Mouse (Mus musculus): Measurements from ENCODE around the gene Duxbl3. TPM values are rescaled to one million over a fixed set of nuclear protein-coding genes. Genes with fewer than 3 reads are reported as not detected.
A peak's percentile ranks its signal among the peaks of the same experiment; 100 is the strongest.
"Not testable (repeated sequence)": the region's sequence is repeated elsewhere in the genome, so short reads cannot be mapped to it uniquely, and the experiment has no call there.

Duxbl3 gene
- 0.80 and 0.88 TPM in 2 replicates for polyA plus RNA-seq (2015; fragmentation: Nextera tagmentation; extraction: Ambion mirVana)

- H3K27me3 ChIP-seq (replicated peaks); H3K9me3 ChIP-seq; H3K4me1 ChIP-seq; H3K9ac ChIP-seq; H3K27ac ChIP-seq (replicated peaks); H3K36me3 ChIP-seq; H3K4me3 ChIP-seq; H3K4me2 ChIP-seq: not testable (repeated sequence)
- no CpG with 5 or more reads among the region's 25 CpGs for WGBS
- 0 out of 2 replicates have a peak, but pooled peaks have one; percentile 19 for ATAC-seq (ENCODE audit: extremely low read depth, insufficient number of reproducible peaks, low FRiP score, low TSS enrichment)
These were observed at the start of gene Duxbl3 for GRCm38 (mm10) chr14:26257756-26258617. Gene Duxbl3, plus strand, starts transcription at chr14:26257962.

DNA sequence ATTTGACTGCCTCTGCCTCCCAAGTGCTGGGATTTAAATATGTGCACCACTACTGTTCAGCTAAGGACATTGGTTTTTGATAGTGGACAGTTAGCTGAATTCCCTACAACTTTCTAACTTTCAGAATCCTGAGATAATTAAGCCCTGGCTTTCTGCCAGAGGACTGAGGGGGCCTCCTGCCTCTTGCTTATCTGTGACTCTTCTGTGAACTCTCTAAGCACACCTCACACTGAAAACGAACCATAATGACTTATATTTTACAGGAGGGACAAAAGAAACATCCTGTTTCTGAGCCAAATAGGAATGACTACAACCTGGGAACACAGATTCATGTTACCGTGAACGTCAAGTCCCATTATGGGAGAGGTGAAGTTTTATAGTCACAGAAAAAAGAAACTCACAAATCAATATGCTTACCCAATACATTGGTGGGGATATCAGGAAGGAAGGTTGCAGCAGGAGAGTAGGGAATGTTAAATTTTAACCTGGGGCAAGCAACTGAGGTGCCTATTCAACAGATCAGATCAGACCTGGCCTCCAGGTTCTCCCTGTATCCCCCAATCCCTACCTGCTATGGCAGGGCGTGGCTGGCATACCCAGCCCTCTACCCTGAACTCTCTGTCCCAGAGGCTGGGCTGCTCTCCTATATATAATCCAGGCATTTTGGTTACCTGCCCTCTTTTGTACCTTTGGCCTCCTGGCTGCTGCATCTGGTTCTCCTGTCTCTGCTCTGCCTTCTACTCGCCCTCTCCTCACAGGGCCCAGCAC is 41.3 kb upstream of the Duxbl3 start:
- H3K4me2 ChIP-seq; H3K27ac ChIP-seq (replicated peaks); H3K9me3 ChIP-seq; H3K4me3 ChIP-seq; H3K36me3 ChIP-seq; H3K4me1 ChIP-seq; ATAC-seq (ENCODE audit: extremely low read depth, insufficient number of reproducible peaks, low FRiP score, low TSS enrichment); H3K9ac ChIP-seq; H3K27me3 ChIP-seq (replicated peaks): not testable (repeated sequence)
- no CpG with 5 or more reads among the region's 5 CpGs for WGBS

DNA sequence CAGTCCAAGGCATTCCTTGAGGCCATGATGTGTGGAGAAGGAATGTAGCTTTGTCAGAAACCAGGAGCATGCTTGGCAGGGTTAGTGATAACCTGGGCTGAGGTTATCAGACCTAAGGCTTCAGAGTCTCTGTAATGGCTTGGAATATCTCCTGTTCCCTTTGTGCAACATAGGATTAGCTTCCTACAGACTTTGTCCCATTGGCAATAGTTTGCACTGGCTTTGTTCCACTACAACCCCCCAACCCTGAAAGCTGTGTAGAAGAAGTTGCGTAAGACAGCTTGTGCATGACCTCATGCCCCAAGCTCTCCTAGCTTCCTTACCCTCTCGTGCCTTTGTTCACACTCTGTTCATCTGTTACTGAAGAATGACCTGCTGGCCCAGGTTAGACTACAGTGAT is 20.6 kb upstream of the Duxbl3 start:
- H3K27me3 ChIP-seq (replicated peaks); H3K4me3 ChIP-seq; ATAC-seq (ENCODE audit: extremely low read depth, insufficient number of reproducible peaks, low FRiP score, low TSS enrichment); H3K4me2 ChIP-seq; H3K9ac ChIP-seq; H3K36me3 ChIP-seq; H3K4me1 ChIP-seq; H3K9me3 ChIP-seq; H3K27ac ChIP-seq (replicated peaks): not testable (repeated sequence)
- no CpG with 5 or more reads among the region's 2 CpGs for WGBS

DNA sequence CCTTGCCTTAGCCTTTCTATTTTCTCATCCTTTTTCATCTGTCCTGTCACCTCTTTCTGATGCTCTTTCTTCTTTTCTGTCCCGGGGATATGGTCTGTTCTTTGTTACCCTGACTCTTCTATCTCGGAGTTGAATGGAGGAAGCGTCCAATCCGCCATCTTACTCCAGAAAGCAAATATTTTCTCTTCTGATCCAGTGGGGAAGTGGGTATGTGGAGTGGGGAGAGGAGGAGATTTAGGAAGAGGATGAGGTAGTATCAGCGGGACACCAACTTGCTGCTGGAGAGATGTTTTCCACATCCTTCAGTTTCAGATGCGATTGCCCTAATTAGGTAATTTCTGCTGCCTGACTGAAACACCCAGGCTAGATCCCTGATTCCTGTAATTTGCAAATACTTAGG is 967 bp downstream of the Duxbl3 start:
- not testable (repeated sequence) for H3K27me3 ChIP-seq (replicated peaks); H3K4me3 ChIP-seq; ATAC-seq (ENCODE audit: extremely low read depth, insufficient number of reproducible peaks, low FRiP score, low TSS enrichment); H3K36me3 ChIP-seq; H3K9ac ChIP-seq; H3K27ac ChIP-seq (replicated peaks); H3K9me3 ChIP-seq; H3K4me1 ChIP-seq; H3K4me2 ChIP-seq
- WGBS: no CpG with 5 or more reads among the region's 6 CpGs

DNA sequence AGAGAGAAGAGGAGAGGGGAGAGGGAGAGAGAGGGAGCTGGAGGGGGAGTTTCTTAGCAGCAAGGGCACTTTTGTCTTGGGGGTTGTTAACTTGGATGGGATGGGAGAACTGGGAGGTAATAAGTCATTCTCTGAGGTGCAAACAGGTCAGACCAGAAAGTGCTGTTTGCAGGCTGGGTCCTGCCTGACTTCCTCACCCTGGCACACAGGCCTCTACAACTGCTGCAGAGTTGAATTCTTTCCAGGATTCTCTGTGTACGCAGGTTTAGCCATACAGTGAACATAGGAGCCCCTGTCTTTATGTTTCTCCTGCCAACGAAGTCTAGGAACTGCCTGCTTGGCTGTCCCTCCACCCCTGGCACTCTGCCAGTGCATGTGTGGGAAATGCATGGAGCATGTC is 29.0 kb downstream of the Duxbl3 start:
- not testable (repeated sequence) for H3K4me1 ChIP-seq; H3K36me3 ChIP-seq; H3K4me3 ChIP-seq; H3K9me3 ChIP-seq; H3K27ac ChIP-seq (replicated peaks); H3K4me2 ChIP-seq; ATAC-seq (ENCODE audit: extremely low read depth, insufficient number of reproducible peaks, low FRiP score, low TSS enrichment); H3K27me3 ChIP-seq (replicated peaks); H3K9ac ChIP-seq
- no CpG with 5 or more reads among the region's 2 CpGs for WGBS

DNA sequence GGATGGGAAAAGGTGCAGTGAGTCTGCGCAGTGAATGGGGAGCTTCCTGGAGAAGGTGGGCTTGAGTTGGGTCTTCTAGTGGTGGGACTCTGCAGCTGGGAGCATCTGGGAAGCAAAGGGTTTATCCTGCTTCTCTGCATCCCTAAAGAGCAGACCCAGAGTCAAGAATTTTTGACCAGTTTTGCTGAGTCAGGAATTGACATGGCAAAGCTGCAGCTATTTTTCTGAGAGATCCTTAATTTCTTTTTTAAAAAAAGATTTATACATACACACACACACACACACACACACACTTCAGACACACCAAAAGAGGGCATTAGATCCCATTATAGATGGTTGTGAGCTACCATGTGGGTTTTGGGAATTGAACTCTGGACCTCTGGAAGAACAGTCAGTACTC is 36.1 kb downstream of the Duxbl3 start:
- ATAC-seq (ENCODE audit: extremely low read depth, insufficient number of reproducible peaks, low FRiP score, low TSS enrichment): no peak

DNA sequence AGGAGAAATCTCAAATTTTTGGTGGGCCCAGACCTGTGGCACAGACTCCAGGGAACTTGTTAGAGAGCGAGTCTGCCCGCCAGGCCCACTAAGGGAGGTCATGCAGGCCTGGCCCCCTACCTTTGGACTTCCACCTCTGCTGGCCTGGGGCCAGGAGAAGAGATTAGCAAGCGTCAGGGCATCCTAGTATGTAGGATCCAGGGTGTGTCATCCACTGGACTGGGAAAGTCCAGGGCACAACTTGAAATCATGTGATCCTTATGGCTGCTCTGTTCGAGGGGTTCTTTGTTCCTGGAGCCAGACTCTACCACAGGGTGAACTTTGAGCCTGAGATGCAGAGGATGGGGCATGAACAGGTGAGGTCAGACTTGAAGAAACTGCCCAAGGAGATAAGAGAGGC is 39.3 kb downstream of the Duxbl3 start:
- Histone ChIP-seq H3K9ac (no peak overlapping the region), H3K4me2 (no peak overlapping the region), H3K36me3 (no peaks in the 10 kb centered on the region), H3K4me3 (no peak overlapping the region), H3K27ac (replicated peaks) (no peak overlapping the region), H3K9me3 (no peaks in the 10 kb centered on the region), H3K27me3 (replicated peaks) (peaks cover 5% of the 10 kb centered on the region; the same call in 1 of the 2 replicates), H3K4me1 (no peaks in the 10 kb centered on the region)
- 54% methylated on average over 4 of the region's 4 CpGs for WGBS
- ATAC-seq (ENCODE audit: extremely low read depth, insufficient number of reproducible peaks, low FRiP score, low TSS enrichment): no peak

More for the DNA sequence above, 36.1 kb downstream of the Duxbl3 start:
- Histone ChIP-seq H3K9ac (no peak overlapping the region), H3K36me3 (no peaks in the 10 kb centered on the region), H3K27ac (replicated peaks) (no peak overlapping the region), H3K4me2 (no peak overlapping the region), H3K27me3 (replicated peaks) (no peaks in the 10 kb centered on the region), H3K4me1 (no peaks in the 10 kb centered on the region), H3K4me3 (no peak overlapping the region), H3K9me3 (no peaks in the 10 kb centered on the region)
- WGBS: 95% methylated on average over 1 of the region's 1 CpGs

- 52% methylated on average over 5 of the region's 5 CpGs for WGBS
- H3K27ac ChIP-seq (replicated peaks): no peak overlapping the region
- ATAC-seq (ENCODE audit: extremely low read depth, insufficient number of reproducible peaks, low FRiP score, low TSS enrichment): no peak
- no peak overlapping the region for H3K4me3 ChIP-seq
- no peaks in the 10 kb centered on the region for H3K9me3 ChIP-seq
- H3K27me3 ChIP-seq (replicated peaks): peaks cover 5% of the 10 kb centered on the region; the same call in 1 of the 2 replicates
- no peak overlapping the region for H3K4me2 ChIP-seq
- no peak overlapping the region for H3K9ac ChIP-seq
- H3K4me1 ChIP-seq: no peaks in the 10 kb centered on the region
- no peaks in the 10 kb centered on the region for H3K36me3 ChIP-seq
These were observed 39.7 kb downstream of the Duxbl3 start for GRCm38 (mm10) chr14:26297484-26297883.

DNA sequence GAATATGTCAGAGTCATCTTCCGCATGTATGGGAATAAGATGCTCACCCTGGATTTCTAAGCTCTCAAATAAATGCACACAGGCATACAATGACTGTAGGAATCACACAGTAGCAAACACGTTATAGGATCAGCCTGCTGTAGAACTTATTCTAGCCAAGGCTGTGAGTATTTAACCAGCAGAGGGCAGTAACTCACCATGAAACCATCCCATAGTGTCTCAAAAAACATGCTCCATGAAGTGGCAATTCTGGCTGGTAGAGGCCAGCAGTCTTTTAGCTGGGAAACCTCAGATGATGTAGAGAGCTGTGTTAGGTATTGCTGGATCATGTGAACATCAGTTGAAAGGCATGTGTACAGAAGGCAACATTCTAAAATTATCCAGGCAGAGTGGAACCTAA is 45.3 kb downstream of the Duxbl3 start:
- H3K27ac ChIP-seq (replicated peaks): no peak overlapping the region
- no peak for ATAC-seq (ENCODE audit: extremely low read depth, insufficient number of reproducible peaks, low FRiP score, low TSS enrichment)
- H3K9ac ChIP-seq: no peak overlapping the region
- no peaks in the 10 kb centered on the region for H3K36me3 ChIP-seq
- H3K27me3 ChIP-seq (replicated peaks): peaks cover 5% of the 10 kb centered on the region; the same call in 1 of the 2 replicates
- H3K4me1 ChIP-seq: no peaks in the 10 kb centered on the region
- H3K9me3 ChIP-seq: no peaks in the 10 kb centered on the region
- H3K4me3 ChIP-seq: no peak overlapping the region
- no peak overlapping the region for H3K4me2 ChIP-seq
- 27% methylated on average over 2 of the region's 2 CpGs for WGBS

DNA sequence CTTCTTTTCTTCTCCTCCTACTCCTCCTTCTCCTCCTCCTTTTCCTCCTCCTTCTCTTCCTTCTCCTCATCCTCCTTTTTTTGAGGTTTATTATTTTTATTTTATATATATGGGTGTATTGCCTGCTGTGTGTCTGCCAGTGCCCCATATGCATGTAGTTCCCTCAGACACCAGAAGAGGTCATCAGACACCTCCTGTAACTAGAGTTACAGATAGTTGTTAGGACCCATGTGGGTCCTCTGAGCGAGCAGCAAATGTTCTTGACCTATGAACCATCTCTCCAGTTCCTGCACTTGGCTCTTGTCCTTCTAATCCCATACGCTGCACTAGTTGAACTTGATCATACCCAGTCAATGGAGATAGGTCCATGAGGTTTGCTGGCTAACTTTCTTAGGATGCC is 48.3 kb downstream of the Duxbl3 start:
- Histone ChIP-seq H3K9me3 (0 out of 2 replicates have a peak, but pooled peaks cover 3% of the 10 kb centered on the region), H3K4me3 (no peak overlapping the region), H3K9ac (no peak overlapping the region), H3K27ac (replicated peaks) (no peak overlapping the region), H3K36me3 (no peaks in the 10 kb centered on the region), H3K4me1 (no peaks in the 10 kb centered on the region), H3K27me3 (replicated peaks) (no peaks in the 10 kb centered on the region), H3K4me2 (no peak overlapping the region)
- no peak for ATAC-seq (ENCODE audit: extremely low read depth, insufficient number of reproducible peaks, low FRiP score, low TSS enrichment)
- 43% methylated on average over 2 of the region's 2 CpGs for WGBS

DNA sequence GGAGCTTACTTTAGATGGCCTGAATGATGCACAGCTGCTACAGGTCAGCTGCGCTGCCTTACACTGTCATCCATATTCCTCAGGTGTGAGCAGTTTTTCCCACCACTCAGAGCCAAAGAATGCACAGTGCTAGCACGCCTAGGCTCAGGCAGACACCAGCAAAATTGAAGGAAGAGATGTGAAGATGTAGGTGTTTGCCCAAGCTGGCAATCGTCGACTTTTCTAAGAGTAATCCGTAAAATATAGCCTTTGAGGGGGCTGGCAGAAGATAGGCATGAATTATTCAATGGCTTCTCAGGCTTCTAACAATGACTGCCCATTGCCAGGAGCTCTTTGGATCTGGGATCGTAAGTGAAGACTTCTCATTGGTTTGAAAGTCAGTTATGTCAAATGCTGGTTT is 51.1 kb downstream of the Duxbl3 start:
- Histone ChIP-seq H3K9ac (no peak overlapping the region), H3K27ac (replicated peaks) (no peak overlapping the region), H3K9me3 (0 out of 2 replicates have a peak, but pooled peaks cover 4% of the 10 kb centered on the region), H3K36me3 (no peaks in the 10 kb centered on the region), H3K4me3 (no peak overlapping the region), H3K4me2 (no peak overlapping the region), H3K4me1 (no peaks in the 10 kb centered on the region), H3K27me3 (replicated peaks) (no peaks in the 10 kb centered on the region)
- WGBS: 83% methylated on average over 6 of the region's 6 CpGs
- no peak for ATAC-seq (ENCODE audit: extremely low read depth, insufficient number of reproducible peaks, low FRiP score, low TSS enrichment)

Data from heart, embryonic 13.5 days (tissue).